Mouse (Mus musculus): ENCODE data around the gene Gm20547. TPM values are rescaled to one million over a fixed set of nuclear protein-coding genes. Genes with fewer than 3 reads are reported as not detected.
A peak's percentile ranks its signal among the peaks of the same experiment; 100 is the strongest.

The Gm20547 gene
- polyA plus RNA-seq, 1 experiment = not detected

GRCm38 (mm10) chr17:34899890-34900243 lies 18.0 kb upstream of the Gm20547 start:
- no peaks in the 10 kb centered on the region for H3K27me3 ChIP-seq (ENCODE audit: control insufficient read depth, insufficient read depth, low read length)
- H3K4me3 ChIP-seq (ENCODE audit: control insufficient read depth, low read depth, low read length) = peak overlapping the region; percentile 91
- TF ChIP-seq POLR2A (IDR thresholded peaks at IDR 0.05; ENCODE audit: control insufficient read depth, low read depth, low read length) (no peak), CTCF (IDR thresholded peaks at IDR 0.05; ENCODE audit: control insufficient read depth, insufficient read depth, insufficient replicate concordance, low read depth, low read length) (no peak)
- H3K36me3 ChIP-seq (ENCODE audit: control insufficient read depth, insufficient read depth, low read length) = peaks cover 3% of the 10 kb centered on the region; the same call in 1 of the 2 replicates
- H3K27ac ChIP-seq (ENCODE audit: control insufficient read depth, insufficient read depth, low read depth, low read length) = peak overlapping the region; percentile 83
- peaks cover 13% of the 10 kb centered on the region for H3K4me1 ChIP-seq (ENCODE audit: control insufficient read depth, insufficient read depth, low read length)

DNA sequence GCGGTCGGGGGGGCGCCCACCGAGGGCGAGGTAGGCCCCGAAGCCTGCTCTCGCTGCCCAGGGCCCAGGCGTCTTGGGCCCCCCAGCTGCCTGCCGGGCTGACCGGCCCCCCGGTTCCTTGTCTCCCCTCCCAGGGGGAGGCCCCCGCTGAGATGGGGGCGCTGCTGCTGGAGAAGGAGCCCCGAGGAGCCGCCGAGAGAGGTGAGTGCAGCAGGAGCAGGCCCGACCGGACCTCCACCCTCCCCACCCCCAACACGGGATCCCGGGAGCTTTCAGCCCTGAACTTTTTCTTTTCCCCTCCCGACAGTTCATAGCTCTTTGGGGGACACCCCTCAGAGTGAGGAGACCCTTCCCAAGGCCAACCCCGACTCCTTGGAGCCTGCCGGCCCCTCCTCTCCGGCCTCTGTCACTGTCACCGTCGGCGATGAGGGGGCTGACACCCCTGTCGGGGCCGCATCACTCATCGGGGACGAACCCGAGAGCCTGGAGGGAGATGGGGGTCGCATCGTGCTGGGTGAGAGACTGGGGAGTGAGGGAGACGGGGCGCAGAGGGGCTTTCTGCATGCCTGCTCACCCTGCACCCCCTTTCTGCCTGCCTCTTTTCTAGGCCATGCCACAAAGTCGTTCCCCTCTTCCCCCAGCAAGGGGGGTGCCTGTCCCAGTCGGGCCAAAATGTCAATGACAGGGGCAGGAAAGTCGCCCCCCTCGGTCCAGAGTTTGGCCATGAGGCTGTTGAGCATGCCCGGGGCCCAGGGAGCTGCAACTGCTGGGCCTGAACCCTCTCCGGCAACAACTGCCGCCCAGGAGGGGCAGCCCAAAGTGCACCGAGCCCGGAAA lies 17.4 kb upstream of the Gm20547 start:
- Histone ChIP-seq H3K27me3 (ENCODE audit: control insufficient read depth, insufficient read depth, low read length) (no peaks in the 10 kb centered on the region), H3K27ac (ENCODE audit: control insufficient read depth, insufficient read depth, low read depth, low read length) (peak overlapping the region; percentile 83), H3K4me3 (ENCODE audit: control insufficient read depth, low read depth, low read length) (peak overlapping the region; percentile 91), H3K36me3 (ENCODE audit: control insufficient read depth, insufficient read depth, low read length) (peaks cover 3% of the 10 kb centered on the region; the same call in 1 of the 2 replicates), H3K4me1 (ENCODE audit: control insufficient read depth, insufficient read depth, low read length) (peaks cover 15% of the 10 kb centered on the region)
- TF ChIP-seq CTCF (IDR thresholded peaks at IDR 0.05; ENCODE audit: control insufficient read depth, insufficient read depth, insufficient replicate concordance, low read depth, low read length) = no peak

- H3K4me1 ChIP-seq (ENCODE audit: control insufficient read depth, insufficient read depth, low read length) = peaks cover 19% of the 10 kb centered on the region
- no peaks in the 10 kb centered on the region for H3K27me3 ChIP-seq (ENCODE audit: control insufficient read depth, insufficient read depth, low read length)
- peak overlapping the region; percentile 91 for H3K4me3 ChIP-seq (ENCODE audit: control insufficient read depth, low read depth, low read length)
- H3K36me3 ChIP-seq (ENCODE audit: control insufficient read depth, insufficient read depth, low read length) = peaks cover 3% of the 10 kb centered on the region; the same call in 1 of the 2 replicates
- TF ChIP-seq CTCF (IDR thresholded peaks at IDR 0.05; ENCODE audit: control insufficient read depth, insufficient read depth, insufficient replicate concordance, low read depth, low read length) = no peak
- no peak for TF ChIP-seq POLR2A (IDR thresholded peaks at IDR 0.05; ENCODE audit: control insufficient read depth, low read depth, low read length)
- H3K27ac ChIP-seq (ENCODE audit: control insufficient read depth, insufficient read depth, low read depth, low read length) = no peak overlapping the region
Observed at GRCm38 (mm10) chr17:34898706-34899052, 16.8 kb upstream of the Gm20547 start.

DNA sequence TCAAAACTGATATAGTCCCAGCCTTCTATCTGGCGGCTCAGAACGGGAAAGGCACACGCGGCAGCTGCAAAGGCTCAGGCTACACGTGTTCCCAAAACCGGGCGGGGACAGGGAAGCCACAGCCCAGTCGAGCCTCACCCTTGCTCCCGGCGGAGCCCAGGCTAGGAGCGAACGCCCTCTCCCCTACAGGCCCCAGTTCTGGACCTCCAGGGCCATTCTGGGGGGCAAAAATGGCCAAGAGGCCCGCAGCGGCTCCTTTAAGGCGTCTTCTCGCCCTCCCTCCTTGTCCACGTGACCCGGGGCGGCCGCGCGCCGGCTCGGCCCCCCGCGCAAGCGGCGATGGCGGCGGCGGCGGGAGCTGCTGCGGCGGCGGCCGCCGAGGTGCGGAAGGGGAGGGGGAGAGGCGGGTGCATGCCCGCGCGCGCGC lies 16.3 kb upstream of the Gm20547 start, which contains the start of the genes C2 and Ehmt2:
C2 (minus strand) TSS at position 106 of the 427 bp plus-strand sequence.
Ehmt2 (plus strand) TSS at position 310 of the 427 bp plus-strand sequence.
- H3K4me3 ChIP-seq (ENCODE audit: control insufficient read depth, low read depth, low read length) = peak within 1 kb of the TSS; percentile 91
- TF ChIP-seq POLR2A (IDR thresholded peaks at IDR 0.05; ENCODE audit: control insufficient read depth, low read depth, low read length) = peak; percentile 52
- TF ChIP-seq CTCF (IDR thresholded peaks at IDR 0.05; ENCODE audit: control insufficient read depth, insufficient read depth, insufficient replicate concordance, low read depth, low read length) = no peak
- peaks cover 23% of the 10 kb centered on the region for H3K4me1 ChIP-seq (ENCODE audit: control insufficient read depth, insufficient read depth, low read length)
- H3K27me3 ChIP-seq (ENCODE audit: control insufficient read depth, insufficient read depth, low read length) = no peaks in the 10 kb centered on the region
- peak within 1 kb of the TSS; percentile 90 for H3K27ac ChIP-seq (ENCODE audit: control insufficient read depth, insufficient read depth, low read depth, low read length)
- peaks cover 3% of the 10 kb centered on the region; the same call in 1 of the 2 replicates for H3K36me3 ChIP-seq (ENCODE audit: control insufficient read depth, insufficient read depth, low read length)

DNA sequence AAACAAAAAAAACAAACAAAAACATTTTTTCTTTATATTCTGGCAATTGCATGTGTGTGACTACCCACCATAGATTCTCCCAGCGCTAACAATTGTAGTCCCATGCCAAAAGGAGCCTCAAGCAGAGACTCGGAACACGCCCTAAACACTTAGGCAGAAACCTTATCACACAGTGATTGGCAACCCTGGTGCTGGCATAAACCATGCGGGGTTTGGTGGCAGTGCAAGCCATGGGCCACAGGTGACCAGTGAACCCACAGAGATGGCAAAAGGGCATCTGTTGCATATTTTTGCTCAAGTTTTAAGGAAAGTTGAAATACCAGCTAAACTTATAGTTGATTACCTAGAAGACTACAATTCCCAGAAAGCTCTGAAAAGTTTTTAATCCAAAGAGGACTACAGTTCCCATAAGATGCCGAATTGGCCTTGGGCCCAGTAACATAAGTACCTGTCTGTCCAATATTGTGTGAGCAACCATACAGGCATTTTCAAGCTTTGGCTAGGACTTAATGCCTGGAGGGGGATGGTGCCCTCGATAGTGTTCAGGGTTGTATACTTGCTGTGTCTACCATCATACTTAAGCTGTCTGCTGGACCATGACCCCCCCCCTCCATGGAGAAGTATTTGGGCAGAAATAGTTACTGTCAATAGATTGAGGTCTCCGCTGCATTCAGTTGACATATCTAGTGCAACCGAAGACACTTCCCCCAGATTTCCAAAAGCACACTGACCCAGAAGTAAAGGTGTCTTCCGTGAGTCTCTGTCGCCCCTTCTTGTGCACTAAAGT lies 15.7 kb upstream of the Gm20547 start:
- Histone ChIP-seq H3K4me3 (ENCODE audit: control insufficient read depth, low read depth, low read length) (peak overlapping the region; percentile 80), H3K27ac (ENCODE audit: control insufficient read depth, insufficient read depth, low read depth, low read length) (peak overlapping the region; percentile 90), H3K36me3 (ENCODE audit: control insufficient read depth, insufficient read depth, low read length) (no peaks in the 10 kb centered on the region), H3K4me1 (ENCODE audit: control insufficient read depth, insufficient read depth, low read length) (peaks cover 26% of the 10 kb centered on the region), H3K27me3 (ENCODE audit: control insufficient read depth, insufficient read depth, low read length) (no peaks in the 10 kb centered on the region)
- TF ChIP-seq CTCF (IDR thresholded peaks at IDR 0.05; ENCODE audit: control insufficient read depth, insufficient read depth, insufficient replicate concordance, low read depth, low read length) (no peak), POLR2A (IDR thresholded peaks at IDR 0.05; ENCODE audit: control insufficient read depth, low read depth, low read length) (no peak)

GRCm38 (mm10) chr17:34896366-34896765 lies 14.5 kb upstream of the Gm20547 start:
- peaks cover 26% of the 10 kb centered on the region for H3K4me1 ChIP-seq (ENCODE audit: control insufficient read depth, insufficient read depth, low read length)
- TF ChIP-seq CTCF (IDR thresholded peaks at IDR 0.05; ENCODE audit: control insufficient read depth, insufficient read depth, insufficient replicate concordance, low read depth, low read length) = no peak
- no peak for TF ChIP-seq POLR2A (IDR thresholded peaks at IDR 0.05; ENCODE audit: control insufficient read depth, low read depth, low read length)
- H3K27me3 ChIP-seq (ENCODE audit: control insufficient read depth, insufficient read depth, low read length) = no peaks in the 10 kb centered on the region
- H3K27ac ChIP-seq (ENCODE audit: control insufficient read depth, insufficient read depth, low read depth, low read length) = no peak overlapping the region
- H3K36me3 ChIP-seq (ENCODE audit: control insufficient read depth, insufficient read depth, low read length) = no peaks in the 10 kb centered on the region
- H3K4me3 ChIP-seq (ENCODE audit: control insufficient read depth, low read depth, low read length) = no peak overlapping the region

DNA sequence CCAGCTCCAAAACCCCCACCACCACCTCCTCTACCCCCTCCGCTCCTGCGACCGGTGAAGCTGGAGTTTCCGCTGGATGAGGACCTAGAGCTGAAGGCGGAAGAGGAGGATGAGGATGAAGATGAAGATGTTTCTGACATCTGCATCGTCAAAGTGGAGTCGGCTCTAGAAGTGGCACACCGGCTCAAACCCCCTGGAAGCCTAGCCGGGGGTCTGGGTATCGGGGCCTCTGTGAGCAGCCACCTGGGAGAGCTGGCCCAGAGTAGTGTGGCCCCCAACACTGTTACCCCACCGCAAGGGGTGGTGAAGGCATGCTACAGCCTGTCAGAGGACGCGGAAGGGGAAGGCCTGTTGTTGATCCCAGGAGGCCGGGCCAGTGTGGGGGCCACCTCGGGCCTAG lies 13.9 kb upstream of the Gm20547 start:
- no peak overlapping the region; the same call in 1 of the 2 replicates for H3K4me3 ChIP-seq (ENCODE audit: control insufficient read depth, low read depth, low read length)
- no peak overlapping the region for H3K27ac ChIP-seq (ENCODE audit: control insufficient read depth, insufficient read depth, low read depth, low read length)
- TF ChIP-seq POLR2A (IDR thresholded peaks at IDR 0.05; ENCODE audit: control insufficient read depth, low read depth, low read length) = no peak
- TF ChIP-seq CTCF (IDR thresholded peaks at IDR 0.05; ENCODE audit: control insufficient read depth, insufficient read depth, insufficient replicate concordance, low read depth, low read length) = no peak
- H3K4me1 ChIP-seq (ENCODE audit: control insufficient read depth, insufficient read depth, low read length) = peaks cover 26% of the 10 kb centered on the region
- no peaks in the 10 kb centered on the region for H3K27me3 ChIP-seq (ENCODE audit: control insufficient read depth, insufficient read depth, low read length)
- H3K36me3 ChIP-seq (ENCODE audit: control insufficient read depth, insufficient read depth, low read length) = no peaks in the 10 kb centered on the region

Measured in testis, adult 2 months (tissue).